Mouse (Mus musculus): ENCODE results near the gene Tsga10.

The Tsga10 gene

DNA sequence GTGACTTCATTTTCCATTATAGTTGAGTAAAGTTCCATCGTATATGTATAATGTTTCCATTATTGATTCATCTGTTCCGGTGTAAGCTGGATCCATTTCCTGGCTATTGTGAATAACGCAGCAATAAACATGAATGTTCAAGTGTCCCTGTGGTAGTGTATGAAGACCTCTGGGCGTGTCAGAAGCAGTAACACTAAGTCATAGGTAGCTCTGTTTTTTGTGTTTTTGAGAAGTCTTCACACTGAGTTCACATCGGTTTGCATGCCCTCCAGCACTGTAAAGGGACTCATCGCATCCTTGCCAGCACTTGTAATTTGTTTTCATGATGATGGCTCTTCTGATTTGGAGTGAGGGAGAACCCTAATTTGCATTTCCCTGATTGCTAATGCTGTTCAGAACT lies at the start of gene Tsga10:
Gene Tsga10, minus strand, starts transcription at position 144 of the 400 bp plus-strand sequence.
- peak; percentile 32 for DNase-seq (ENCODE audit: low spot score)

DNA sequence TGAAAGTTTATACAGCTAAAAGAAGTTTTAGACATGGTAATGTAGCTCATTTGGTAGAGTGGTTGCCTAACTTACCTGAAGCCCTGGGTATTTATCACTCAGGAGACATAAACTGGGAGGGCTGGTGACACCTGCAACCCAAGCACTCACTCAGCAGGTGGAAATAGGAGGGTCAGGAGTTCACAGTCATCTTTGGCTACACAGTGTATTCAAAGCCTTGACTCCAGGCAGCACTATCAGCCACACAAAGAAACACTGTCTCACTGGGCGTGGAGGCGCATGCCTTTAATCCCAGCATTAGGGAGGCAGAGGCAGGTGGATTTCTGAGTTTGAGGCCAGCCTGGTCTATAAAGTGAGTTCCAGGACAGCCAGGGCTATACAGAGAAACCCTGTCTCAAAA lies 46.5 kb upstream of the Tsga10 start:
- DNase-seq (ENCODE audit: low spot score) = no peak

DNA sequence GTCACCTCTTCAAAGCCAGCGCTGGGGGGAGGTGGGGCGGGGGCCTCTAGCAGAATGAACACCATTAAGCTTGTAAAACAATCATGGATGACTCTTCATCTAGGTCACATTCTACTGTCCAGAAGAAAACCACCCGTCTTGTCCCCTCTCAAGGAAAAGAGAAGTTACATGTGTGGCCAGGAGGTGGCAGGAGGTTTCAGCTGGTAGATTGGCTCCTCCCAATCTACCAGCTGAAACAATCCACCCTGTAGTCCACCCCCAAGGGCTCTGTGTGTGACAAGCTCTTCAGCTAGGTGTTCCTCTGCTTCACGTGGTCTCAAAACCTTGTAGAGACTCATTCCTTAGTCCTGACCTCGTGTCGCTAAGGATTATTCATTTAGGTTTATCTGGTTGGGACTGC lies 36.9 kb upstream of the Tsga10 start:
- DNase-seq (ENCODE audit: low spot score) = peak; percentile 52

DNA sequence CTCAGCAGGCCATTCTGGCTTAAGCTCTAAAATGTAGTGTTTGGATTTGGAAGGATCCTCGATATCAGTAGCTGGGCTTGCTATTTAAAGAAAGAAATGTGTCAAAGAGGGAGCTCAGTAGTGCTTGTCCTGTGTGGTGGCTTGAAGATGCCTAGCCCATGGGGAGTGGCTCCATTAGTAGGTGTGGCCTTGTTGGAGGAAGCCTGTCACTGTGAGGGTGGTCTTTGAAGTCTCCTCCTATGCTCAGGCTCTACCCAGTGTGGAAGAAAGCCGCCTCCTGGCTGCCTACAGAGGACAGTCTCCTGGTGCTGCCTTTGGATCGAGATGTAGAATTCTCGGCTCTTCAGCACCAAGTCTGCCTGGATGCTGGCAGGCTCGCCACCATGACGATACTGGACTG lies 34.1 kb upstream of the Tsga10 start:
- DNase-seq (ENCODE audit: low spot score) = no peak

DNA sequence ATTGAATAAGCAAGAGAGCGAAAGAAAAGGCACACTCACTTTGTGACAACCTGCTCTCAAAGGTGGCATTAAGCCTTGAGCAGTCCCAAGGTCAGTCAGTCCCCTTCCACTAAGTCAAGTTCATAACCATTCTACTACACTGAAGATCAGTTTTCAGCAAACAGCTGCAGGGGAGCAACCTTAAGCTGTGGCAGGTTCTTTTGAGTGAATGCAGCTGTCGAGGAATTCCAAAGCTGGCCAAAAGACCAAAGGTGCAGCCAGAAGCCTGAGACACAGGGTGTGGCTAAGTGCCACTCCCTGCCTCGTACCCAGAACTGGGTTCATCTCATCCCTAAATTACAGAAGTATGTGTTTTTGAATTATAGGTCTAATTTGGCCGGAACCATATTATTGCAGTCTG lies 33.6 kb upstream of the Tsga10 start:
- no peak for DNase-seq (ENCODE audit: low spot score)

DNA sequence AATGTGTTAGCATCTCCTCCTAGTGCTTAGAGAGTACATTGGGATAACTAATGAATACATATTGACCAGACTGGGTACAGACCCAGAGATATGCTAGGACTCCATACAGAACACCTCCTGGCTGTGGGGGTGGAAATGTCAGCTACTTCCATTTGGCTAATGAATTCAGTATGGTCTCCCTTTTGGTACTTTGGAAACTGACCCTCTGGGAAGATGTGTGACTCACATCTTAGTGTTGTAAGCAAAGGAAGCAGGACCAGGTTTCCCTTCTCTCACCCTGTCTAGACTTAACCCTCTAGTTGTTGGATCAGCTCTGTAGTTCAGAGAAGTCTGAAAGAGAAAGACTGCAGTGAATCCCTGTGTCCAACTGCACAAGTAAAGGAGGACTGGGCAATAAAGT lies 28.4 kb upstream of the Tsga10 start:
- no peak for DNase-seq (ENCODE audit: low spot score)

DNA sequence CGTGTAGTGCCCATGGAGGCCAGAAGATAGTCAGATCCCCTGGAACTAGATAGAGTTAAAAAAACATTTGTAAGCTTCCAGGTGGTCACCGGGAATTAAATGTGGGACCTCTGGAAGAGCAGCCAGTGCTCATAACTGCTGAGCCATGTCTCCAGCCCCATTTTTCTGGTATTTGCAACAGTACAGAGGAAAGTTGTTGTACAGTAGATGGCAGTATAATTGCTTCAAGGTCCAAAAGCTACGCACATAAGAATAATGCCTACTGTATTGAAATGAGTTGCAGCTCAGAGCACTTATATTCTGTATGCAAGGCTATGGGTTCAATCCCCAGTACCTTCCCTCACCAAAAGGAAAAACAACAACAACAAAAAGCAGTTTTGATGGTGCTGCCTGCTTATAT lies 25.2 kb upstream of the Tsga10 start:
- DNase-seq (ENCODE audit: low spot score) = peak; percentile 56

DNA sequence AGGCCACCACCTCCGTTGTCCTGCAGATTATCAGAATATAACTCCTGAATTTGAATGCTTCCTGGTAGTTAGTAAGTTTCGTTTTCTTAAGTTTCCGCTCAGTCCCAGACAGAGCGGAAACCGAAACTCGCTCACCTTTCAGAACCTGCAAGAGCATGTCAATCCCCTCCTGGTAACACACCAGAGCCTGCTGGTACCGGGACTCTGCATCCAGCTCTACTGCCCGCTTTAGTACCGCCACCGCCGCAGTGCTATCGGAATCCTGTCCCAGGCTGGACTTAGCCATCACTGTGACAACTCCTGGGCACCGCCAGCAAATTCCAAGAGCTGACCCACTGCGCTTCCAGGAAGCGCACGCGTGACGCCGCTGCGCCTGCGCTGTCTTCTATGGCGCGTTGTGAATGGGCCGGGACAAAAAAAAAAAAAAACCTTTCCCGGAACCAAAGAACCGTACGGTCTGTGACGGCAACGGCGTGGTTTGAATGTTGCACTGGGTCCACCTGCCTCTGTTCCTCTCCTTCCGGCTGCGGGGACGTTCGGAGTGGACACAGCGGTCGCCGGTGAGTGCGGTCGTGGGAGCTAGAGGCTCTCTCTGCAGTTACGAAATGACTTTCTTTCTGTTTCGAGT lies 23.9 kb upstream of the Tsga10 start, which contains the start of the genes Mitd1 and Mrpl30:
Gene Mitd1, minus strand, starts transcription at position 387 of the 628 bp plus-strand sequence.
Gene Mrpl30, plus strand, starts transcription at position 453 of the 628 bp plus-strand sequence.
- DNase-seq (ENCODE audit: low spot score) = peak; percentile 95

DNA sequence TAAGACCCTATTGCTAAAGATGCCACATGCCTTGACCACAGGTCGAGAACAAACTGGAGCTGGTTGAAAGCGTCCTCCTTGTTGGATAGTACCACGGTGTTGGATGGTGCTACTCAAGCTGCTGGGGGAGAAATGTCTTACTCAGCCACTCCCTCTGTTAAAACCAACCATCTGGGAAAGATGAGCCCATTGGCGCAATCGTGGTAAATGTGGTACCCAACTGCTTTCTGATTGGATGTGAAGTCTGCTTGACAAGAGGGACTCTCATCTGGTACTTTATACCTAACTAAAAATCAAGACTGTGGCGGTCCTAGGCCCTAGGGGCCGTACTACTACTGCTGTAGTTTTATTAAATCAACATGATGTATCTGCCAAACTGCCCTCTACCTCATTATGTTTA lies 23.0 kb upstream of the Tsga10 start:
- no peak for DNase-seq (ENCODE audit: low spot score)

DNA sequence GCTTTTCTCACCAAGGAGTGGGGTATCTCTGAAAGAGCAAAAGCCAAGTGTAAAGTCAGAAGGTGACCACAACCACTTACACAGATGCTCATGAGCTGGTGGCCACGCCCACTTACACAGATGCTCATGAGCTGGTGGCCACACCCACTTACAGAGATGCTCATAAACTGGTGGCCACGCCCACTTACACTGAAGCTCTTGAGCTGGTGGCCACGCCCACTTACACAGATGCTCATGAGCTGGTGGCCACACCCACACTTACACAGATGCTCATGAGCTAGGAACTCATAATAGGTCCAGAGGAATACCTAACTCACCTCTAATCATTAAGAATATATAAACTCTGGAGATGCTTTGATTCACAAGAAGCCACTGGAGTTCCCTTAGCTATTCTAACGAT lies 18.2 kb upstream of the Tsga10 start:
- DNase-seq (ENCODE audit: low spot score) = no peak

DNA sequence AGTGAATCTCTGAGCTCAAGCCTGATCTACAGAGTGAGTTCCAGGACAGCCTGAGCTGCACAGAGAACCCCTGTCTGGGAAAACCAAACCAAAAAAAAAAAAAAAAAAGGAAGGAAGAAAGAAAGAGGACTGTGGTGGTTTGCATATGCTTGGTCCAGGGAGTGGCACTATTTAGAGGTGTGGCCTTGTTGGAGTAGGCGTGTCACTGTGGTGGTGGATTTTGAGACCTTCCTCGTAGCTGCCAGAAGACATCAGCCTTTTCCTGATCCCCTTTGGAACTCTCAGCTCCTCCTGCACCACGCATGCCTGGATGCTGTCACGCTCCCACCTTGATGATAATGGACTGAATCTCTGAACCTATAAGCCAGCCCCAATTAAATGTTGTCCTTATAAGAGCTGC lies 17.2 kb upstream of the Tsga10 start:
- DNase-seq (ENCODE audit: low spot score) = no peak

DNA sequence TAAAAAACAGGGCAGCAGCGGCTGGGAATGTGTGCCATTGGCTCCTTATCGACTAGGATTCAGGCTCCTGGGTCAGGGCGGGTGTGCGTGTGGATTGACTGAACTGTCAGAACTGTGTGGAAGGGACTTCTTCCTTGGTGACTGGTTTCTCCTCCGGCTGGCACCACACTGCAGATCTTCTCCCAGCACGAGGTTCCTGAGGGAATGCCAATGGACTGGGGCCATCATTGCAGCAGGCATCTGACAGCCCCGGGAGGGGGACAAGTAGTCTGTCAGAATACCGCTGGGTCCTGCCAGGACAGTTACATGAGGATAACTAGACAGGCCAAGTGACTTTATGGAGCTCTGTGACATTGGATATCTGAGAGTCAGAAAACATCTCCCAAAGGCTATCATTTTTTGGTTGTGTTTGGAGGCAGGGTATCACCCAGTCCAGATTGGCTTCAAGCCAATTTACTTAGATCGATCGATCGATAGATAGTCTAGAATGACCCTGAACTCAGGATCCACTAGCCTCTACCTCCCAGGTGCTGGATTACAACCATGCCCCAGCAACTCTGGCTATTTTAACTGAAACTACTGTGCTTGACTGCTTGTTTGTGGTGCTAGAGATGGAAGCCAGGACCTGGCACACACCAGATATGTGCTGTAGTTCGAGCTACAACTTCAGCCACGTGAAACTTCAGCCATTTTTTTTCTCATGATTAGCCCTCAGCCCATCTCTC lies 11.7 kb upstream of the Tsga10 start:
- peak; percentile 53 for DNase-seq (ENCODE audit: low spot score)

DNA sequence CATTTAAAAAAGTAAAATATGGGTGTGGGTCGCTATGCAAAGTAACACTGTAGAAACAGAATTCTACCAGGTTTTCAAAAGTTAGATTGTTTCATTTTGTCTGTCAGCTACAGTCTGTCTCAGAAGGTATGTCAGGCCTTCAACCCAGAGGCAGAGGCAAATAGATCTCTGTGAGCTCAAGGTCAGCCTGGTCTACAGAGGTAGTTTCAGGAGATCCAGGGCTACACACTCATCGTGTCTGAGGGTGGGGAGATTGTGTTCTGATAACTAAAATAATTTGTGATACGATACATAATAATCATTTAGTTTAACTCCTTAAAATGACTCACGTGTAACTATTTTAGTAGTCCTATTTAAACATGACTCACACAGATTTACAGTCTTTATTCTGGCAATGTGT lies 6.9 kb upstream of the Tsga10 start:
- DNase-seq (ENCODE audit: low spot score) = no peak

DNA sequence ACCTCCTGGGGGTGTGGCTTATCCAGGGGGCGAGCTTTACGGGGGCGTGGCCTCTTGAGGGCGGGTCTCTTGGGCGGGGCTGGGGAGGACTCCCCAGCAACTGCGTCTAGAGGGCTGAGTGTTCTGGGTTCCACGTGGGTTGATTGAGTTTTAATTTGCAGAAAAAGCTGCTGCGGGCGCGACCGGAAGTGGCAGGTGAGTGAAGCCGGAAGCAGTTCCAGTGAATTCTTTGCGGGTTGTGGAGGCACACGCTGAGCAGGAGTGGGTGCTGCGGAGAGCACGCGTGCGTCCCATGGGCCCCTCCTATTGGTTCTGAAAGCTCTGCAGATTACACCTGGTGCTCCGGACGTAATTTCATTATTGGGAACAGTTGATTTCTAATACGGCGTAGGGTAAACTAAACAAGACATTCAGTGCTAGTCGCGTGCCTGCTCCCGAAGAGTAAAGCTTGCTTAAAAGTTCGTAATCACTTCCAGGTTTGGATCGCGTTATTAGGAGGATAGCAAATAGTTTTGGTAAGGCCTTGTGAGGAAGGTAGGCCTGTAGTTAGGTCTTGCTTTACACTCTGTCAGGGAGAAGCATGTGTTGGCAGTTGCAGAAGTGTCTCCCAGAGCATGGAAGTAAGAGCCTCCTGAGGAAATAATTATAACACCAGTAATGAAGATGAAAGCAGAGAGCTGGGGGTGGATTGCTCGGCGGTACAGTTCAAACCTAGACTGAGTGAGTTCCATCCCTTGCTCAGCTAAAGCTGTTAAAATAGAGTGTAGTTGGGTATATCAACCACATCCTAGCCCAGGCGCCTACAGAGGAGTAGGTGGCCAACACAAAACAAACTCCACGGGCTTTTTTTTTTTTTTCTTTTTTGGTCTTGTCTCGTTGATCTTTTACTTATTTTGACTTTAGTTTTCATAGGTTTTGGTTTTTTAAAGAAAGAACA lies 6.2 kb upstream of the Tsga10 start:
- peak; percentile 90 for DNase-seq (ENCODE audit: low spot score)

DNA sequence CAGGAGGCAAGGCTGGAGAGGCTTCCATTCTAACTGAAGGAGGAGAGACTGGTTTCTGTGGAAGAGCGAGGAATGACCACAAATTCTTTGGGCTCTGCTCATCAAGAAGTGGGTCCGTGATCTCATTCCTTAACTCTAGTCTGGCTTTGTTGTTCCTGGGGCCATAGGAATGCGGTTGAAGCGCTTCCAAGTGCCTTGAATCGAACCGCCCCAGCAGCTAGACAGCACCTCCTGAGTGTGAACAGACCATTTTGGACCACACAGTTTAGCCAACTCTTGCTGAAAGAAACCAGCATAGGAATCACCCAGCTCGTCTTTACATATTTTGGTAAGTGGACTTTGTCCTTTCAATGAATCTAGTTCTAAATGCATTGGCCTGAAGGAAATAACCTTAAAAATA lies 5.5 kb upstream of the Tsga10 start, which contains the start of gene Lipt1:
Gene Lipt1, plus strand, starts transcription at position 35 of the 400 bp plus-strand sequence.
- DNase-seq (ENCODE audit: low spot score) = no peak

DNA sequence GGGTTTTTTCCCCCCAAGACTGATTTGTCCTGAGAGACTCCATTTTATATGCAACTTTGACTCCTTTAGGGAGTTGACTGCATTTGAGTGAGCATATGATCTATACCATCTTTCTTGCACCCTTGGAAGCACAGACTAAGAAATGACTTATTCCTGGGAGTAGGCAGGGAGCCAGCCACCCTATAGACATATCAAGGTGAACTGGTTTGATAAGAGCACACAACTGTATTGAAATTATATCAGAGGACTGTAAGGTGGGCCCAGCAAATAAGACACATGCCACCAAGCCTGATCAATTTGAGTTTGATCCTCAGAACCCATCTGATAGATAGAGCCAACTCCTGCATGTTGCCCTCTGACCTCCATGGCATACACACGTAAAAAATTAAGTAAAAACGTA lies 3.1 kb upstream of the Tsga10 start:
- no peak for DNase-seq (ENCODE audit: low spot score)

DNA sequence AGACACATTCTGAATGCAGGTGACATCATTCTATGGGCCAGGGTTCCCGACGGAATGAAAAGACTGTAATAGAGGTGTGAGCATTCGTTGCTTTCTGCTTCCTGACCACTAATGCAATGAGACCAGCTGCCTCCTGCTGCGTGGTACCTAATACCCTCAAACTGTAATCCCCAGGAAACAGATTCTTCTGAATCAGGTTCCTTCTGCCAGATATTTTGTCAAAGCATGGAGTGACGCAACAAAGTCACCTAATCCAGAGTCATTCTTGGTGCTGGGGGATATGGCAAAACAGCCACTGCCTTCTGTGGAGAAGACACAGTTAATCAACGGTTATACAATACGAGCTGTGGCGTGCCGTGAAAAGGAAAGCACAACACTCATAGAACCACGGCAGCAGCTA lies 2.4 kb upstream of the Tsga10 start:
- DNase-seq (ENCODE audit: low spot score) = no peak

DNA sequence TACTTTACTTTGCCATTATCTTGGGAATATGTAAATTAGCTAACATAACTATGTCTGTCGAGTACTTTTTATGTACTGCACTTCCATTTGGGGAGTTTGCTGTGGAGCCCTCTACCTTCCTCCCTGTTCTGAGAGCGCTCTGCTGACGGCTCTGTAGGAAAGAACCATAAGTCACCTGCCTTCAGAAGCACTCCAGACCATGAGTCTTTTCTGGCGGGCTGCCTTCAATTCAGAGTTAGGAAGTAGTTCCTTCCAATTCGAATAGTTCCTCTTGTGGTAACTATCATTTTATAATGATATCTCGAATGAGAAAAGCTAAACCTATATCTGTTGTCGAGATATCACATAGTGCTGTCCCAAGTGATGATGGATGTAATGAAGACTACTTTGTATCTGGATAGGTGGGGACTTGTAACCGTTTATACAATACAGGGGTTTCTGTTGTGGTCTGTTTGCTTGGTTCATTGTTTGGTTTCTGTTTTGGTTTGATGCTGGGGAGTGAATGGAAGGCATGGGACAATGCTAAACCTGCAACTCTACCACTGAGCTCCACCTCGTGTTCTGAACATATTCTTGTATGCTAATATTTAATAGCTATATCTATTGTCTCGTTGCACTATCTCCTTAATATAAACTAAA lies 1.6 kb upstream of the Tsga10 start:
- no peak for DNase-seq (ENCODE audit: low spot score)

DNA sequence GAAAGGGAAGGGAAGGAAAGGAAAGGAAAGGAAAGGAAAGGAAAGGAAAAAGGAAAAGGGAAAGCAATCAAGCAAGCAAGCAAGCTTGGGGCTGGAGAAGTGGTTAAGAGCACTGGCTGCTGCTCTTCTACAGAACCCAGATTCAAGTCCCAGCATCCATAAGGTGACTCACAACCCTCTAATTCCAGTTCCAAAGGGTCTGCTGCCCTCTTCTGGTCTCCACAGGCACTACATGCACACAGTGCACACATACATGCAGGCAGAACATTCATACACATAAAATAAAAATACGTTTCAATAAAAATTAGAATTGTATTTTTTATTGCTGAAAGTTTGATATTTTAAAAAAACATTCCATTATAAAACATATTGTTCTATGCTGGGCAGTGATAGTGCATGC lies 827 bp upstream of the Tsga10 start:
- DNase-seq (ENCODE audit: low spot score) = peak; percentile 71

DNA sequence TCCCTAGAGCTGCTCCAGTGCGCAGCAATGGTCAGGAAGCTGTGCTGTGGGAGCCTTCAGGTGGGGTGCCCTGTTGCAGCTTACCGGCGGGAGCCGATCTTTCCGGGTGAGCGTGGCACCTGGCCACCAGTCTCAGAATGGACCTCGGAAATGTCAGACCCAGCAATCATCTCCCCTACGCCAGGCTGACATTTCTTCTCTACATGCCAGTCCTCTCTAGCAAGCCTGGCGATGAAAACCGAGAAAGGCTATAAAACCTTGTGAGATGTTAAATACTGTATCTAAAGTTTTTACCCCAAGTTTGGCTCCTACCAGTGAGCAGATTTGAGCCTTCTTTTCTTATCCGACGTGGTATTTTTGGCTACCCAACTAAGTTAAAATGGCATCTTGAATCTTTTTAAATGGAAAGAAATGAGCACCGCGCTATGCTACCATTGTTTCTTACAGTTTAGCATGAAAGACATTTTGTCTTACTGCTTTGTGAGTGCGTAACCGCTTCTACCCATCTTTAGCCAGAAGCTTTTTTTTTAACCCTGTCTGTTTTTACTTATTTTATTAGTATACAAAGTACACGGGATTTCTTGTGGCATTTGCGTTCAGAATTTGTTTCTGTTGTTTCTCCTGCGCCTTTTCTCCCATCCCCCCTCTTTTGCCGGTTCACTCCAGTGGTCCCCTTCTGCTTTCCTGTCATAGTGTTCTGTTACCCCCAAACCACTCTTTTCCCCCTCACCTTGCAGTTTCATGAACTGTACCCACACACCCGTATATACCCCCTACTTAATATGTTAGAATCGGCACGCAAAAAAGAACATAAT lies 621 bp downstream of the Tsga10 start:
- no peak for DNase-seq (ENCODE audit: low spot score)
